Mouse (Mus musculus): ENCODE data around the gene Fcgr1. TPM values are rescaled to one million over a fixed set of nuclear protein-coding genes. Genes with fewer than 3 reads are reported as not detected.
"Not testable (repeated sequence)": the region's sequence is repeated elsewhere in the genome, so short reads cannot be mapped to it uniquely, and the experiment has no call there.

Gene Fcgr1
- 0.97 and 1.4 TPM in 2 replicates for polyA plus RNA-seq (2015; fragmentation: Nextera tagmentation; extraction: Ambion mirVana)

DNA sequence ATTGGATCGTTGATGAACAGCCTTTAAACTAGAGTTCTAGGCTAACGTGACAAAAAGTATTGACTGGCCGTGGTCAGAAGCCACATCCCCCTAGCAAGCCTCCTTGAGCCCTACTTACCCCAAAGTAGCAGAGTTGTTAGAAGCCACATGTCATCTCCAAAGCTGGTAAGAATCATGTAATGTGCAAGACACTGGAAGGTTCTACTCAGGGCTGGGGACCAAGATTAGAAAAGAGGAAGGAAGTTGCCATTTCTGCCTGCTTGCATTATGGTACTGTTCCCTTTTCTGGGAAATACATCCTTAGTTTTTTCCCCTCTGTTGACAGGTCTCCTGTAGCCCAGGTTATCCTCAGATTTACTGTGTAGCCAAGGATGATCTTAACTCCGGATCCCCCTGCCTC is at the start of gene Fcgr1:
Fcgr1 (minus strand) TSS at position 183 of the 400 bp plus-strand sequence.
- H3K4me1 ChIP-seq: no peaks in the 10 kb centered on the region
- no peak within 1 kb of the TSS for H3K27ac ChIP-seq (replicated peaks)
- no peak for ATAC-seq (replicated peaks)
- no peaks in the 10 kb centered on the region for H3K27me3 ChIP-seq
- H3K4me3 ChIP-seq: no peak within 1 kb of the TSS
- no peaks in the 10 kb centered on the region for H3K36me3 ChIP-seq
- H3K9me3 ChIP-seq: no peaks in the 10 kb centered on the region
- no peak within 1 kb of the TSS for H3K4me2 ChIP-seq (replicated peaks)
- 80% methylated on average over 4 of the region's 4 CpGs for WGBS
- no peak within 1 kb of the TSS for H3K9ac ChIP-seq (replicated peaks)

DNA sequence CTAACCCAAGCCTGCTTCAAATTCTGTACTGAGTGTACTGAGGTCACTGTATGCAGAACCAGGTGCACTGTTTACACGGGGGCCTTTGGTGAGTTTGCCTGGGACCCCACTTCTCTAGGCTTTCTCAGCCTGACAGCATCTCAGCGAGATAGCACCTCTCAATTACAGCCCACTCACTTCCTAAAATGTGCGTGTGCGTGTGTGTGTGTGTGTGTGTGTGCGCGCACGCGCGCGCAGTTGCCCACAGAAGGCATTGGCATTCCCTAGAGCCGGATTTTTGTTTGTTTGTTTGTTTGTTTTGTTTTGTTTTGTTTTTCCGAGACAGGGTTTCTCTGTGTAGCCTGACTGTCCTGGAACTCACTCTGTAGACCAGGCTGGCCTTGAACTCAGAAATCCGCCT is 48.9 kb upstream of the Fcgr1 start:
- not testable (repeated sequence) for ATAC-seq (replicated peaks); H3K9me3 ChIP-seq; H3K9ac ChIP-seq (replicated peaks); H3K4me3 ChIP-seq; H3K4me1 ChIP-seq; H3K27ac ChIP-seq (replicated peaks); H3K4me2 ChIP-seq (replicated peaks); H3K36me3 ChIP-seq
- peaks cover 60% of the 10 kb centered on the region for H3K27me3 ChIP-seq
- 62% methylated on average over 13 of the region's 13 CpGs for WGBS

DNA sequence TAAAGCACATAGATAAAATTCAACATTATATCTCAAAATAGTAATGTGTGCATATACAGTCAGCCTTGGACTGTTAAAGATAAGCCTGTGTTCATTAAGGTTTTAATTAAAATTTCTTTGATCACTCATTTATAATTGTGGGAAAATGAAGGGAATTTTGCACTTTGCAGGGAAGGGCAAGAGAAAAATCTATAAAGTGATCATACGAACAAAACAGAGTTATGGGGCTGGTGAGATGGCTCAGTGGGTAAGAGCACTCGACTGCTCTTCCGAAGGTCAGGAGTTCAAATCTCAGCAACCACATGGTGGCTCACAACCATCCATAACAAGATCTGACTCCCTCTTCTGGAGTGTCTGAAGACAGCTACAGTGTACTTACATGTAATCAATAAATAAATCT is 48.3 kb upstream of the Fcgr1 start:
- WGBS: 41% methylated on average over 3 of the region's 3 CpGs

DNA sequence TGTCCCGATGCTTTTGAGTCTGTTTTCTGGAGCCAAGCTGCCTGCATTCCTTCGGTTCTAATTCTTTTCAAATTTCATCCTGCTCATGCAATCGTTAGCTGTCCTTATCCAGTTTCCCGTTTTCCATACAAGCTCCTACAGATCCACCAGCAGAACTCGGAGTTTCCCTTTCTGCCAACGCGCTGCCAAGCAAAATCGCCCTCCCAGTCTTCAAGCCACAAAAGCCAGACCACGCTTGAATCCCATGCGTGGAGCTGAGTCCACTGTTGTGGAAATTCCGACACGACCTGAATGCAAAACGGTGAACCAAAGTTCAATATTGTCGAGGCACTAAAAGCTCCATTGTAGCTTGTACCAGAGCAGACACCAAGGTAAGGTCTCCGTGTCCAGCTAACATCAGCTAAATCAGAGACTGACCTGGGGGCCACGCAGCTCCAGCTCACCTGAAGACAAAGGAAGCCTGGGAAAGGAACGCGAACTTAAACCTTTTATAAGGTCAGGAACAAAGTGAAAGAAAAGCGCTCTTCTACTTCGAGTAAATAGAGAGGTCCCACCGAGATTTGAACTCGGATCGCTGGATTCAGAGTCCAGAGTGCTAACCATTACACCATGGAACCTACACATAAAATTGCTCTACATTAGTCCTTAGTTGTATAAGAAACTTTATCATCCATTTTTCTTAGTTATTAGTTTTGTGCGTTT is 47.0 kb upstream of the Fcgr1 start:
- no peak for ATAC-seq (replicated peaks)
- Histone ChIP-seq H3K9ac (replicated peaks) (no peak overlapping the region), H3K4me2 (replicated peaks) (no peak overlapping the region), H3K4me1 (no peaks in the 10 kb centered on the region), H3K27ac (replicated peaks) (no peak overlapping the region), H3K27me3 (peaks cover 79% of the 10 kb centered on the region), H3K36me3 (no peaks in the 10 kb centered on the region), H3K4me3 (no peak overlapping the region), H3K9me3 (no peaks in the 10 kb centered on the region)
- WGBS: 2% methylated on average over 24 of the region's 24 CpGs

More for the DNA sequence above, 48.3 kb upstream of the Fcgr1 start:
- peaks cover 65% of the 10 kb centered on the region for H3K27me3 ChIP-seq
- H3K36me3 ChIP-seq; ATAC-seq (replicated peaks); H3K4me3 ChIP-seq; H3K9me3 ChIP-seq; H3K27ac ChIP-seq (replicated peaks); H3K4me1 ChIP-seq; H3K4me2 ChIP-seq (replicated peaks); H3K9ac ChIP-seq (replicated peaks): not testable (repeated sequence)

DNA sequence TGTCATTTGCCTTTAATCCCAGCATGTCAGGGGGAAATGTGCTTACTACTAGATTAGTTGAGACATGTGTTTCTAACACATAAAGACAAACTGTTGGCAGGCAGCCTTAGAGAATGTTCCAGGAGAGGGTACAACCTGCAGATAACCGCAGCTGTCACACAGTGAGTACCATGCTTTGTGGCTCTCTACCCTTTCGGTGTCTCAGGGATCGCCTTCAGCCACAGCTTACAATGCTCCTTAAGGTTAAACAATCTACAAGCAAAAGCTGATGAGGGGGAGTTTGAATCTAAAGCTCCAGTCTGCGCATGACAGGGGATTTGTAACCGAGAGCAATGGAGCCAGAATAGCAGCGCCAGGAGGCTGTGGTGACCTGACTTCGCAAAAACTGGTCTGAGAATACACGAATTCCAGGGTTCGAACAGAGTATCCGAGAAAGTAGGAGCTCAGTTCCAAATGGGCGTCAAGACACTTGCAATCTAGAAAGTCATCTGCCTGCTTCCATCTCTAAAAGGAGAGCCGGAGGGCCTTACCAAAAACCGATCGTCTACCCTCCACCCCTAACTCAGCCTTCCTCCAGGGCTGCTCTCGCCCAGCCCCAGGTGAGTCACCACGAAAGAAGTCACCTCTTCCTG is 45.2 kb upstream of the Fcgr1 start:
- Histone ChIP-seq H3K4me2 (replicated peaks) (no peak overlapping the region), H3K27ac (replicated peaks) (no peak overlapping the region), H3K4me3 (no peak overlapping the region), H3K36me3 (no peaks in the 10 kb centered on the region), H3K9ac (replicated peaks) (no peak overlapping the region), H3K4me1 (no peaks in the 10 kb centered on the region), H3K9me3 (no peaks in the 10 kb centered on the region), H3K27me3 (peaks cover 82% of the 10 kb centered on the region)
- WGBS: 39% methylated on average over 16 of the region's 16 CpGs
- no peak for ATAC-seq (replicated peaks)

DNA sequence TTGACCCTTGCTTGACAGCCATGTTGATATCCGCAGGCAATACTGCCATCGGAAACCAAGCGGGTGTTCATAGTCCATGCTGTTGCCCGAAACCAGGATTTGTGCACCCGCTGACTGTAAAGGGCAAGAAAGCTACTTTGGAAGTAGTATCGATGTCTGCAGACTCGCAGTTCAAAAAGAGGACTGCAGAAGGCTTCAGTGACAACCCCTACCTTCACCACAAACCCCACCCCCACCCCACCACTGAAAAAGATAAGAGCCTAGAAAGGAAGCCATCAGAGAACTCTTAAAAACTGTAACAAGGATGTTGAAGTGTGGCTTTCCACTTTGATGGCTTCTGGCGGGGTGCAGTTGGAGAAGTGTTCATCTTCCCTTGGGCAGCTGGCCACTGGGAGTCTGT is 44.3 kb upstream of the Fcgr1 start:
- Histone ChIP-seq H3K36me3 (no peaks in the 10 kb centered on the region), H3K9ac (replicated peaks) (no peak overlapping the region), H3K27me3 (peaks cover 90% of the 10 kb centered on the region), H3K4me3 (no peak overlapping the region), H3K4me2 (replicated peaks) (no peak overlapping the region), H3K9me3 (no peaks in the 10 kb centered on the region), H3K4me1 (no peaks in the 10 kb centered on the region), H3K27ac (replicated peaks) (no peak overlapping the region)
- 93% methylated on average over 8 of the region's 8 CpGs for WGBS
- no peak for ATAC-seq (replicated peaks)

DNA sequence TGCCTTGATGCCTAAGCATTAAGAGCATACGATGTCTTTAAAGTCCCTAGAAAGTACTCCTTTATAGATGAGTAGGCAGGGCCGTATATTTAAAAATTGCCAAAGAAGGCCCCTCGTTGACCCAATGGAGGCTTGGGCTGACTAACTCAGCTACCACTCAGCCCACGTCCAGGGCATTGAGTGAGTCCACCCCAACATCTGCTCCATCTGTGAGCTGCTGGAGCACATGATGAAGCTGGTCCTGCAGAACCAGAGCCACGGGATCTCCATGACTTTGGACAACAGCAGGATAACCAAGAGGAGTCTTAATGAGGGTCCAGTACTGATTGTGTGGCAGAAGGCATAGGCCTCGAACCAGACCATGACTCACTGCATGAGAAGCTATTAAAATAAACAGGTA is 43.5 kb upstream of the Fcgr1 start:
- Histone ChIP-seq H3K4me2 (replicated peaks) (no peak overlapping the region), H3K9me3 (no peaks in the 10 kb centered on the region), H3K36me3 (no peaks in the 10 kb centered on the region), H3K4me1 (no peaks in the 10 kb centered on the region), H3K4me3 (no peak overlapping the region), H3K27ac (replicated peaks) (no peak overlapping the region), H3K27me3 (peaks cover 92% of the 10 kb centered on the region), H3K9ac (replicated peaks) (no peak overlapping the region)
- WGBS: 88% methylated on average over 6 of the region's 6 CpGs
- ATAC-seq (replicated peaks): no peak

DNA sequence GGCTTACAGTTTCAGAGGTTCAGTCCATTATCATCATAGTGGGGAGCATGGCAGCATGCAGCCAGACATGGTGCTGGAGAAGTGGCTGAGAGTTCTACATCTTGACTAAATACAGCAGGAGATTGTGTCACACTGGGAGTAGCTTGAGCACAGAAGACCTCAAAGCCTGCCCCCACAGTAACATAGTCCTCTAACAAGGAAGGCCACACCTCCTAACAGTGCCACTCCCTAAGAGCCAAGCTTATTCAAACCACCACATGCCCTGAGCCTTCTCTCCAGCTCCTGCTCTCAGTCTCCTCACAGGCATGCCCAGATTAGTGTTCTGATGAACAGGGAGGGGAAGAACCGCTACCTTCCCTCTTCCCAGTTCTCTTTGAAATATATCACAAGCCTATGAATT is 42.9 kb upstream of the Fcgr1 start:
- H3K4me3 ChIP-seq: no peak overlapping the region
- no peaks in the 10 kb centered on the region for H3K4me1 ChIP-seq
- no peaks in the 10 kb centered on the region for H3K36me3 ChIP-seq
- H3K9ac ChIP-seq (replicated peaks): no peak overlapping the region
- H3K27ac ChIP-seq (replicated peaks): no peak overlapping the region
- no peak overlapping the region for H3K4me2 ChIP-seq (replicated peaks)
- no peaks in the 10 kb centered on the region for H3K9me3 ChIP-seq
- no peak for ATAC-seq (replicated peaks)
- 80% methylated on average over 1 of the region's 1 CpGs for WGBS
- H3K27me3 ChIP-seq: peaks cover 93% of the 10 kb centered on the region

DNA sequence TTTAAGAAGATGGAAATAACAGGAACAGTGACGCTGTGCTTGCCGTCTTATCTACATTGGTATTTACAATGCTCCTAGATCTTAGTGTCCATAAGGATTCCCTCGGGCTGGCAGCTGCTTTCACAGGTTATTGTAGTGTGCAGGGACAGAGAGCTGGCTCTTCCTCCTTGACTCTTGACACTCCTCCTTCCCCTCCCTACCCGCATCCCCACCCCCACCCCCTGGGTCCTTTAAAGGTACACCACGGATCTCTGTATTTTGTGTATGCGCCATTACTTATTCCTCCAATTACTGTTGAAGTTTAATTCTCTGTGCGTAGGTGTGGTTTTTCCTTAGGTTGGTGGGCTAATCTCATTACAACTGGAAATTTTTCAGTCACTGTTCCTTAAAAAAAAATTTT is 41.8 kb upstream of the Fcgr1 start:
- no peak for ATAC-seq (replicated peaks)
- Histone ChIP-seq H3K36me3 (no peaks in the 10 kb centered on the region), H3K4me3 (no peak overlapping the region), H3K27me3 (peaks cover 91% of the 10 kb centered on the region), H3K27ac (replicated peaks) (no peak overlapping the region), H3K9me3 (no peaks in the 10 kb centered on the region), H3K9ac (replicated peaks) (no peak overlapping the region), H3K4me2 (replicated peaks) (no peak overlapping the region), H3K4me1 (no peaks in the 10 kb centered on the region)
- WGBS: 21% methylated on average over 7 of the region's 7 CpGs

DNA sequence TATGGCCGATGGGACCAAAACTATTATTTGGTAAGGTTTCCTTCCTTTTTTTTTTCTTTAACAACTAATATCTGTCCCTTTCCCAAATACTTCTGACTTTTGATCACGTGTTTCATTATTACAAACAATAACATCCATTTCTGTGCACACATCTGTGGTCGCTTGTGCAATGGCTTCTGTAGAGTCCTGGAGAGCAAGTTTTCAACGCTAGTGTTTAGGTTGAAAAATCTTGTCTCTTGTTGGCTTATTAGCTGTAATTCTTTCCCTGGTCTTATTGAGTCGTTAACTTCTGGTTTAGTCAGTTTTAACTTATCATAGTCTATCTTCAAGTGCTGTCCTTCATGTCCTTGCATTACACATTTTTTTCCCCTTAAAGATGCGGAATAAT is 41.4 kb upstream of the Fcgr1 start:
- H3K27me3 ChIP-seq: peaks cover 93% of the 10 kb centered on the region
- H3K4me1 ChIP-seq: no peaks in the 10 kb centered on the region
- no peak overlapping the region for H3K27ac ChIP-seq (replicated peaks)
- ATAC-seq (replicated peaks): no peak
- no peak overlapping the region for H3K4me3 ChIP-seq
- 59% methylated on average over 6 of the region's 6 CpGs for WGBS
- no peak overlapping the region for H3K4me2 ChIP-seq (replicated peaks)
- no peaks in the 10 kb centered on the region for H3K36me3 ChIP-seq
- H3K9ac ChIP-seq (replicated peaks): no peak overlapping the region
- H3K9me3 ChIP-seq: no peaks in the 10 kb centered on the region

DNA sequence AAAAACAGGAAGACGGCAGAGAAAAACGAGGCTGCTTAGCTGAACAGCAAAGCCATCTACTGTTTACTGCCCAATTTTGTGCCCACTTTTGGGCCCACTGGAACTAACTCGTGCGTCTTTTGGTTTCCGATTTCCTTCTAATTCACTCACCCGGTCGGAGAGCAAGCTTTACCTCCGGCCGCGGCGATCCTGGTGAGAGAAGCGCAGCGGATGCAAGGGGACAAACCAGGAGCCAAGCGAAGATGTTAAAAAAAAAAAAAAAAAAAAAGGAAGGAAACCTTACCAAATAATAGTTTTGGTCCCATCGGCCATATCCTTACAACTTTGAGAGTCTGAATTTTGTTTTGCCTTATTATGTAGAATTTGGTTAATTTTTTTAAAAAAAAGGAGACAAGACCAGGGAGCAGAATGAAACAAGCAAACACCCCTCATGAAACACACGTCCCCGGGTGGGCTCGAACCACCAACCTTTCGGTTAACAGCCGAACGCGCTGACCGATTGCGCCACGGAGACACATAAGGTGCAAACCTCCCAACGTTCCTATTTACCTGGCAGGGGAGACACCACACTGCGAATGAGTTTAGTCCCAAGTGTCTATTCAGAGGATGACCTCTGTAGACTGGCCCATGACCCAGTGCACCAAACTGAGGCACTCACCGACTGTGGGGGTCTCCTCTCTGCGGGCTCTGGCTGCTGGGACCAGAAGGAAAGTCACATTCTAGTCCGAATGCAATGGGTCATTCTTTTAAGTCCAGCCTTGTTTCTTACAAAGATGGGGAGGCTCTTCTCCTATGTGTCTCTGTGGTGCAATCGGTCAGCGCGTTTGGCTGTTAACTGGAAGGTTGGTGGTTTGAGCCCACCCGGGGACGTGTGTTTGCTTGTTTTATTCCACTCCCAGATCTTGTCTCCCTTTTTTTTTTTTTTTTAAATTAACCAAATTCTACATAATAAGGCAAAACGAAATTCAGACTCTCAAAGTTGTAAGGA is 40.7 kb upstream of the Fcgr1 start:
- H3K9me3 ChIP-seq: no peaks in the 10 kb centered on the region
- H3K9ac ChIP-seq (replicated peaks): no peak overlapping the region
- H3K27ac ChIP-seq (replicated peaks): no peak overlapping the region
- H3K4me1 ChIP-seq: no peaks in the 10 kb centered on the region
- peaks cover 96% of the 10 kb centered on the region for H3K27me3 ChIP-seq
- no peak for ATAC-seq (replicated peaks)
- no peaks in the 10 kb centered on the region for H3K36me3 ChIP-seq
- 4% methylated on average over 36 of the region's 36 CpGs for WGBS
- H3K4me2 ChIP-seq (replicated peaks): 0 out of 2 replicates have a peak overlapping the region, but pooled peaks have one; percentile 7
- no peak overlapping the region for H3K4me3 ChIP-seq

Data from forebrain, embryonic 15.5 days (tissue).